Mouse (Mus musculus): ENCODE data around the gene Exd1. TPM values are rescaled to one million over a fixed set of nuclear protein-coding genes. Genes with fewer than 3 reads are reported as not detected.
A peak's percentile ranks its signal among the peaks of the same experiment; 100 is the strongest.

The Exd1 gene
- polyA plus RNA-seq, 1 experiment from 2014 or later, result 0.29 TPM

DNA sequence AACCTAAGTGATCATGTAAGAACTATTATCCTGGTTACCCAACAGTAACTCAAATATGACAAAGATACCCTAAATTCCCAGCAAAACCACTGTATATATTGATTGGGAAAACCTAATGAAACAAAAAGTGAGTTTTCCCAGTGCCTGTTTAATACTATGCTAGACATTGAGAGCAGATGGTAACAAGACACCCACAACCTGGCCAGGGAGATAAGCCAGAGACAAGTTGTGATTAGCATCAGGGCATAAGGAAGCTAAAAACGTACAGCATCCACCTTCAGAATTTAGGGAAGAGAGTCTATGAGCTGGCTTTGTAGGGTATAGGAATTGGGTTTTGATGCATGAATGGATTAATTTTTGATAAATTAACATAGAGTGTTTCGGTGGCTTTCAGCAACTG, 2.3 kb upstream of the Exd1 start:
- no peak overlapping the region for H3K27ac ChIP-seq (replicated peaks; ENCODE audit: low read depth, low read length)
- ATAC-seq (ENCODE audit: insufficient number of reproducible peaks, low FRiP score, low TSS enrichment, low read depth) (no peak), DNase-seq (ENCODE audit: low spot score) (no peak)
- WGBS, result 62% methylated on average over 2 of the region's 2 CpGs
- H3K9me3 ChIP-seq (ENCODE audit: control insufficient read depth, low read length), result no peaks in the 10 kb centered on the region
- H3K4me3 ChIP-seq (ENCODE audit: low read depth, low read length), result no peak overlapping the region
- H3K4me2 ChIP-seq (ENCODE audit: low read depth, severe bottlenecking), result no peak overlapping the region
- no peaks in the 10 kb centered on the region for H3K27me3 ChIP-seq (ENCODE audit: control insufficient read depth, insufficient read depth, low read length)
- no peak overlapping the region for H3K9ac ChIP-seq (ENCODE audit: low read length)
- H3K4me1 ChIP-seq (ENCODE audit: control insufficient read depth, insufficient read depth, low read length), result 0 out of 2 replicates have a peak, but pooled peaks cover 7% of the 10 kb centered on the region
- no peaks in the 10 kb centered on the region for H3K36me3 ChIP-seq (ENCODE audit: control insufficient read depth, insufficient read depth, low read length)

DNA sequence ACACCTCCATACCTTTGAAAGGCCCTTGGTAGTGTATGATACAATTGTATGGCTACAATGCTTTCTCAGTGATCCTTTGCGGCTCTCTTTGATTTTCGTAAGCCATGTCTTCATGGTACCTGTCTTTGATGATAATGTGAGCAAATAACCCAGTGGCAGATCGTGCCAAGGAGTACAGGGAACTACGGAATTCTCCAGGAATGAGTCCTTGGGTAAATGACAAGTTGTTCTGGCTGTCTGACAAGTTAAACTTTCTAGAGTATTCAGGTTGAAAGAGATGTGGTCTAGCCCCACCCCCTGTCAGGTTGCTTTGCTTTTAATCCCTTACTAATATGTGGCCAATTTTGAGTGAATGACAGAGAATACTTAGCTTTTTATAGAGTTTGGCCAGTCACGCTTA, 1.3 kb upstream of the Exd1 start:
- ATAC-seq (ENCODE audit: insufficient number of reproducible peaks, low FRiP score, low TSS enrichment, low read depth) (no peak), DNase-seq (ENCODE audit: low spot score) (no peak)
- 78% methylated on average over 5 of the region's 5 CpGs for WGBS
- Histone ChIP-seq H3K27ac (replicated peaks; ENCODE audit: low read depth, low read length) (no peak overlapping the region), H3K27me3 (ENCODE audit: control insufficient read depth, insufficient read depth, low read length) (no peaks in the 10 kb centered on the region), H3K4me1 (ENCODE audit: control insufficient read depth, insufficient read depth, low read length) (0 out of 2 replicates have a peak, but pooled peaks cover 7% of the 10 kb centered on the region), H3K9me3 (ENCODE audit: control insufficient read depth, low read length) (no peaks in the 10 kb centered on the region), H3K9ac (ENCODE audit: low read length) (no peak overlapping the region), H3K36me3 (ENCODE audit: control insufficient read depth, insufficient read depth, low read length) (no peaks in the 10 kb centered on the region), H3K4me3 (ENCODE audit: low read depth, low read length) (peak overlapping the region; percentile 76; the same call in 1 of the 2 replicates), H3K4me2 (ENCODE audit: low read depth, severe bottlenecking) (peak overlapping the region; percentile 81)

DNA sequence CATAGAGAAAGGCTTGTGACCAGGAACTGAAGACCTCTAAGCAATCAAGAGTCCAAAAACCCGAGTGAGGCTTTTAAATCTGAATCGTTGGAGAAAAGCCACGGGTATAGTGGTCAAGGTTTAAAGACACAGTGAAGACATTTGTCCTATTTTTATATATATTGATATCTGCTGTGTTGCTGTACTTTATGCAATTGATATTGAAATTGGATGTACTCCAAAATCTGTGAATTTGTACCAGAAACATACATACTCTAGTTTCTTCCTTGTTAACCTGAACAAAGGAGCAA, 889 bp upstream of the Exd1 start:
- Histone ChIP-seq H3K9me3 (ENCODE audit: control insufficient read depth, low read length) (no peaks in the 10 kb centered on the region), H3K9ac (ENCODE audit: low read length) (no peak overlapping the region), H3K4me2 (ENCODE audit: low read depth, severe bottlenecking) (peak overlapping the region; percentile 81), H3K4me3 (ENCODE audit: low read depth, low read length) (peak overlapping the region; percentile 76), H3K27ac (replicated peaks; ENCODE audit: low read depth, low read length) (no peak overlapping the region), H3K27me3 (ENCODE audit: control insufficient read depth, insufficient read depth, low read length) (no peaks in the 10 kb centered on the region), H3K36me3 (ENCODE audit: control insufficient read depth, insufficient read depth, low read length) (no peaks in the 10 kb centered on the region), H3K4me1 (ENCODE audit: control insufficient read depth, insufficient read depth, low read length) (0 out of 2 replicates have a peak, but pooled peaks cover 7% of the 10 kb centered on the region)
- 17% methylated on average over 3 of the region's 3 CpGs for whole genome bisulfite sequencing
- no peak for ATAC-seq (ENCODE audit: insufficient number of reproducible peaks, low FRiP score, low TSS enrichment, low read depth)
- no peak for DNase-seq (ENCODE audit: low spot score)

DNA sequence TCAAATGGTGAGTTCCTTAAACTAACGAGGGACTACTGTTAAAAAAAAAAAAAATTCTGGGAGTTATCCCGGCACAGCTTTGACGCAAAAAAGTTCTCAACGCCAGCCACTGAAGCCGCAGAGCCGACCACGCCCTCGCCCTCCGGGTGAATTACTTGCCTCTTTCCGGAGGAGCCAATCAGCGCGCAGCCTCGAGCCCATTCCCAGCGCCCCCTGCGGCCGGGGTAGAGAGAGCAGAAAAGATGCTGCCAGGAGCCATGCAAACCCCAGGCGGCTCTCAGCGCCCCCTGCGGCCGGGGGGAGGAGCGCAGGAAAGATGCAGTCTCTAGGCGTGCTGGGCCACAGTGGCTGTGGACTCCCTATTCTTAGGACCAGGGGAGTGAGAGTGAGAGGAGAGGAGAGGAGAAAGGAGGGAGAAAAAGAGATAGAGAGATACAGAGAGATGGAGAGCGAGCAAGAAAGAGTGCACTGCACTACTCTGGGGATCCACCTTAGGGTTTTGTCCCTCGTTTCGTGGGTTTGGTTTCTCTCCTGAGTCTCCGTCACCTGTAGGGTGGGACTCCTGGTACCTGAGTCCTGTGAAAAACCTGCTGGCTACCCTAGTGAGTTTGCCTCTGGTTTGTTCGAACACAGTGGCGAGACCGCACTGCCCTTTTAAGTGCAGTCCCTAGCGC, 442 bp downstream of the Exd1 start:
- no peaks in the 10 kb centered on the region for H3K9me3 ChIP-seq (ENCODE audit: control insufficient read depth, low read length)
- 0 out of 2 replicates have a peak, but pooled peaks cover 7% of the 10 kb centered on the region for H3K4me1 ChIP-seq (ENCODE audit: control insufficient read depth, insufficient read depth, low read length)
- ATAC-seq (ENCODE audit: insufficient number of reproducible peaks, low FRiP score, low TSS enrichment, low read depth) (peak; percentile 70), DNase-seq (ENCODE audit: low spot score) (peak; percentile 94)
- H3K4me3 ChIP-seq (ENCODE audit: low read depth, low read length), result peak overlapping the region; percentile 76
- no peaks in the 10 kb centered on the region for H3K27me3 ChIP-seq (ENCODE audit: control insufficient read depth, insufficient read depth, low read length)
- H3K27ac ChIP-seq (replicated peaks; ENCODE audit: low read depth, low read length), result peak overlapping the region; percentile 68
- H3K9ac ChIP-seq (ENCODE audit: low read length), result peak overlapping the region; percentile 39; the same call in 1 of the 2 replicates
- H3K36me3 ChIP-seq (ENCODE audit: control insufficient read depth, insufficient read depth, low read length), result no peaks in the 10 kb centered on the region
- under 1% methylated on average over 30 of the region's 30 CpGs for WGBS
- H3K4me2 ChIP-seq (ENCODE audit: low read depth, severe bottlenecking), result peak overlapping the region; percentile 58

DNA sequence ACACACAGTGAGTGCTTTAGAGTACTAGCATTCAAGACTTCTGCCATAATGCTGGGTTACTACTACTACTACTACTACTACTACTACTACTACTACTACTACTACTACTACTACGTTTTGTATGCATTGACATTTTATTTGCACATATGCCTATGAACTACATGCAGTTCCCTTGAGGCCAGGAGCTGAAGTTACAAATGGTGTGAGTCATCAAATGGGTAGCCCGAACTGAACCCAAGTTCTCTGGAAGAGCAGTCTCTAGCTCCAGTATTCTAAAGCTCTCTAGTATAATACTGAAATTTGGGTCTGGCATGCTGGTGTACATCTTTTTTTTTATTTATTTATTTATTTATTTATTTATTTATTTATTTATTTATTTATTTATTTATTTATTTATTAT, 3.8 kb downstream of the Exd1 start:
- Histone ChIP-seq H3K4me2 (ENCODE audit: low read depth, severe bottlenecking) (no peak overlapping the region), H3K9me3 (ENCODE audit: control insufficient read depth, low read length) (no peaks in the 10 kb centered on the region), H3K36me3 (ENCODE audit: control insufficient read depth, insufficient read depth, low read length) (no peaks in the 10 kb centered on the region), H3K27ac (replicated peaks; ENCODE audit: low read depth, low read length) (no peak overlapping the region), H3K9ac (ENCODE audit: low read length) (no peak overlapping the region), H3K4me1 (ENCODE audit: control insufficient read depth, insufficient read depth, low read length) (0 out of 2 replicates have a peak, but pooled peaks cover 5% of the 10 kb centered on the region), H3K4me3 (ENCODE audit: low read depth, low read length) (no peak overlapping the region), H3K27me3 (ENCODE audit: control insufficient read depth, insufficient read depth, low read length) (no peaks in the 10 kb centered on the region)
- WGBS, result 79% methylated on average over 2 of the region's 2 CpGs
- DNase-seq (ENCODE audit: low spot score) (no peak), ATAC-seq (ENCODE audit: insufficient number of reproducible peaks, low FRiP score, low TSS enrichment, low read depth) (no peak)

DNA sequence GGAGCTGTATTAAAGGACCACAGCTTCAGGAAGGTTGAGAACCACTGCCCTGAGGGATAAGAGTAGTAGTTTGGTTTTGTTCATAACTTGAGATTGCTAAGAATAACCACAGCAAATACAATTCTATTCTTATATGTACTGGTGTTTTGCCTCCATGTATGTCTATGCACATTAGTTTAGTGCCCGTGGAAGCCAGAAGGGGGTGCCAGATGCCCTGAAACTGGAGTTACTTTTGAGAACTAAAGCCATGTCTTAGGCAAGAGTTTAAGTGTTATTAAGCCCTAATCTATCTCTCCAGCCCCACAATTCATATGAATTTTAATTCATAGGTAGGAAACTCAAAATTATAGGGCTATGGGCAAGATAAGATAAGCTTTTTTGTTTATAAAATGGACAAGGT, 5.3 kb downstream of the Exd1 start:
- no peaks in the 10 kb centered on the region for H3K4me1 ChIP-seq (ENCODE audit: control insufficient read depth, insufficient read depth, low read length)
- ATAC-seq (ENCODE audit: insufficient number of reproducible peaks, low FRiP score, low TSS enrichment, low read depth) (no peak), DNase-seq (ENCODE audit: low spot score) (peak; percentile 58)
- H3K36me3 ChIP-seq (ENCODE audit: control insufficient read depth, insufficient read depth, low read length), result no peaks in the 10 kb centered on the region
- no peak overlapping the region for H3K27ac ChIP-seq (replicated peaks; ENCODE audit: low read depth, low read length)
- H3K9ac ChIP-seq (ENCODE audit: low read length), result no peak overlapping the region
- H3K4me3 ChIP-seq (ENCODE audit: low read depth, low read length), result no peak overlapping the region
- H3K27me3 ChIP-seq (ENCODE audit: control insufficient read depth, insufficient read depth, low read length), result no peaks in the 10 kb centered on the region
- H3K4me2 ChIP-seq (ENCODE audit: low read depth, severe bottlenecking), result no peak overlapping the region
- no peaks in the 10 kb centered on the region for H3K9me3 ChIP-seq (ENCODE audit: control insufficient read depth, low read length)
- WGBS, result 39% methylated on average over 1 of the region's 1 CpGs

DNA sequence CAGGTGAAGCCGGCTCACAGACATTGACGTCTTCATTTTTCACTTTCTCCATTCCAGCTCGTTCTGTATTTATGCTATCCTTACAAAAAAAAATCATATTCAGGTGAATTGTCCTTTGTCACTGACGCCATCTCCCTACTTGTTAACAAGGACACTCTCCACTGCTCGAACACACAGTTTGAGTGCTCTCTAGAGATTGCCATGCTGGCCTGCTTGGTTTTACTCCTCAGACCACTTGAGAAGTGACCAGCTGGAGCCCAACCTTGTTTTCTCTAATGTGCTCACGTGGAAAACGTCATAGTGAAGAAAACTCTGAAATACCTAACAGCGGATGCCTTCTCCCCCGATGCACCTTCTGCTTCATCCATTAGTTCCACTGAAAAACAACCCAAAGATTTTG, 8.6 kb downstream of the Exd1 start:
- WGBS, result 83% methylated on average over 9 of the region's 9 CpGs
- no peaks in the 10 kb centered on the region for H3K9me3 ChIP-seq (ENCODE audit: control insufficient read depth, low read length)
- ATAC-seq (ENCODE audit: insufficient number of reproducible peaks, low FRiP score, low TSS enrichment, low read depth) (no peak), DNase-seq (ENCODE audit: low spot score) (no peak)
- H3K27me3 ChIP-seq (ENCODE audit: control insufficient read depth, insufficient read depth, low read length), result no peaks in the 10 kb centered on the region
- H3K4me1 ChIP-seq (ENCODE audit: control insufficient read depth, insufficient read depth, low read length), result no peaks in the 10 kb centered on the region
- H3K36me3 ChIP-seq (ENCODE audit: control insufficient read depth, insufficient read depth, low read length), result no peaks in the 10 kb centered on the region
- no peak overlapping the region for H3K27ac ChIP-seq (replicated peaks; ENCODE audit: low read depth, low read length)
- H3K9ac ChIP-seq (ENCODE audit: low read length), result no peak overlapping the region
- H3K4me3 ChIP-seq (ENCODE audit: low read depth, low read length), result no peak overlapping the region
- H3K4me2 ChIP-seq (ENCODE audit: low read depth, severe bottlenecking), result no peak overlapping the region

DNA sequence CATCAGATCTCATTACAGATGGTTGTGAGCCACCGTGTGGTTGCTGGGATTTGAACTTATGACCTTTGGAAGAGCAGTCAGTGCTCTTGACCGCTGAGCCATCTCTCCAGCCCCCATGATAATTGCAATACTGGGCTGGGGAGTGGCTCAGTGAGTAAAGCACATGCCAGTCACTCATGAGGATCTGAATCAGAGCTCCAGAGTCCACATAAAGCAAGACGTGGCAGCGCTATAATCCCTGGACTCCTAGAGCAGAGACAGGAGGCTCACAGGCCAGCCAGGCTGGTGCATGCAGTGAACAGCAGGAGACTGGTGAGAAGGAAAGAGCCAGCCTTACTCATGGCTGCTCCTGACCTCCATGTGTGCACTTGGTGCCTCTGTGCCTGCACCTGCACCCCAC, 22.0 kb downstream of the Exd1 start:
- WGBS, result 51% methylated on average over 4 of the region's 4 CpGs
- no peak overlapping the region for H3K4me3 ChIP-seq (ENCODE audit: low read depth, low read length)
- DNase-seq (ENCODE audit: low spot score) (no peak), ATAC-seq (ENCODE audit: insufficient number of reproducible peaks, low FRiP score, low TSS enrichment, low read depth) (no peak)
- H3K4me1 ChIP-seq (ENCODE audit: control insufficient read depth, insufficient read depth, low read length), result no peaks in the 10 kb centered on the region
- no peaks in the 10 kb centered on the region for H3K36me3 ChIP-seq (ENCODE audit: control insufficient read depth, insufficient read depth, low read length)
- no peak overlapping the region for H3K9ac ChIP-seq (ENCODE audit: low read length)
- no peak overlapping the region for H3K4me2 ChIP-seq (ENCODE audit: low read depth, severe bottlenecking)
- no peaks in the 10 kb centered on the region for H3K9me3 ChIP-seq (ENCODE audit: control insufficient read depth, low read length)
- H3K27ac ChIP-seq (replicated peaks; ENCODE audit: low read depth, low read length), result no peak overlapping the region
- no peaks in the 10 kb centered on the region for H3K27me3 ChIP-seq (ENCODE audit: control insufficient read depth, insufficient read depth, low read length)

DNA sequence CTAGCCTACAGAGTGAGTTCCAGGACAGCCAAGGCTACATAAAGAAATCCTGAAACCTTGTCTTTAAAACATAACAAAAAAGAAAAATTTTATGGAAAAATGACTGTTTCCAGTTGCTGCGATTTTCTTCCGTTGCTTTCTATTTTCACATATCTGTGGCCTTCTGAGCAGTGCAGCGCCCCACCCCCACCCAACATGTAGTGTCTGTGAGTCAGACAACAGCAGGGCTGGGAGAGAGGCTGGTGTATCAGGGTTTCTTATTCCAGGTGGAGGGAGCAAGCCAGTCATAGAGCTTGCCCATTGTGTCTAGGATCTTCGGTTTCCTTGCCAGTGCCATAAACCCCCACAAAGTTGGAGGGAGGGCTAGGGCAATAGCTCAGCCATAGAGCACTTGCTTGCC, 23.6 kb downstream of the Exd1 start:
- DNase-seq (ENCODE audit: low spot score), result no peak
- WGBS, result 80% methylated on average over 4 of the region's 4 CpGs
- ATAC-seq (ENCODE audit: insufficient number of reproducible peaks, low FRiP score, low TSS enrichment, low read depth), result no peak

More for the DNA sequence above, 23.6 kb downstream of the Exd1 start:
- Histone ChIP-seq H3K9ac (ENCODE audit: low read length) (no peak overlapping the region), H3K4me1 (ENCODE audit: control insufficient read depth, insufficient read depth, low read length) (no peaks in the 10 kb centered on the region), H3K4me3 (ENCODE audit: low read depth, low read length) (no peak overlapping the region), H3K36me3 (ENCODE audit: control insufficient read depth, insufficient read depth, low read length) (no peaks in the 10 kb centered on the region), H3K27me3 (ENCODE audit: control insufficient read depth, insufficient read depth, low read length) (no peaks in the 10 kb centered on the region), H3K27ac (replicated peaks; ENCODE audit: low read depth, low read length) (no peak overlapping the region), H3K9me3 (ENCODE audit: control insufficient read depth, low read length) (no peaks in the 10 kb centered on the region), H3K4me2 (ENCODE audit: low read depth, severe bottlenecking) (no peak overlapping the region)
